Mouse (Mus musculus): Measurements from ENCODE around the gene Itsn1.

DNA sequence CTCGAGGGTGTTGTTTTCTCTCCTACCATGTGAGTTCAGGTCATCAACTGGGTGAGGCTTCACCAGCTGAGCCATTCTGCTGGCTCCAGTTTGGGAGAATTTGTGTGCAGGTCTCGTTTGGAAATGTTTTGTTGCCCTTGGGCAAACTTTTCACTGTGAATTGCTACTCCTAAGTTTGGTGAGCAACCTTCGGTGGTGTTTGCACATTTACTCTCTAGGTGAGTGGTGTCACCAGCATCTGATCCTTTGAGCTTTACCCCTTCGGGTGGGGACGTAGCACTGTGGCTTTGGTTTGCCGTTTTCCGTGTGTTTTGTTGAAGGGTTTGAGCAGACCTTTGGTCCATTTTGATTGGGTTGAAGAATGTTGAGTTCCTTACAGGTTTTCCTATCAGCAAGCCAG lies 93.2 kb downstream of the Itsn1 start:
- TF ChIP-seq FLI1 (IDR thresholded peaks at IDR 0.05; ENCODE audit: low read length) (no peak), GATA1 (IDR thresholded peaks at IDR 0.05; ENCODE audit: borderline replicate concordance, low read length) (no peak)

Measured in megakaryocyte, embryonic 14.5 days (primary cell).